Mouse (Mus musculus): Measurements from ENCODE around the gene Cks1b.

Gene Cks1b

GRCm38 (mm10) chr3:89425876-89426275, 7.7 kb upstream of the Cks1b start:
- in situ Hi-C loops (cut with MboI, MseI): no loop called here

DNA sequence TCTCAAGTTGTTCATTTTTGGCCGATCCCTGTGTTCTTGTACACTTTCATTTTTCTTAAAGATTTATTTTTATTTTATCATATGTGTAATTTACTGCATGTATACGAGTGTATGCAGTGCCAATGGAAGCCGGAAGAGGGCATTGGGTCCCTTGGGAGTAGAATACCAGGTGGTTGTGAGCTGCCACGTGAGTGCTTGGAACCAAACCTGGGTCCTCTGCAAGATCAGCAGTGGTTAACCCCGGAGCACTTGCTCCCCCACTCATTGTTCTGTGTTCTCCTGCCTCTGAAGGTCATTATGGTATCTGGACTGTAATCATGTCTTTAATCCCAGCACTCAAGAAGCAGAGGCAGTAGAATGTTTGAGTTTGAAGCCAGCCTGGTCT, 7.0 kb upstream of the Cks1b start:
- in situ Hi-C loops (cut with MboI, MseI): no loop called here

DNA sequence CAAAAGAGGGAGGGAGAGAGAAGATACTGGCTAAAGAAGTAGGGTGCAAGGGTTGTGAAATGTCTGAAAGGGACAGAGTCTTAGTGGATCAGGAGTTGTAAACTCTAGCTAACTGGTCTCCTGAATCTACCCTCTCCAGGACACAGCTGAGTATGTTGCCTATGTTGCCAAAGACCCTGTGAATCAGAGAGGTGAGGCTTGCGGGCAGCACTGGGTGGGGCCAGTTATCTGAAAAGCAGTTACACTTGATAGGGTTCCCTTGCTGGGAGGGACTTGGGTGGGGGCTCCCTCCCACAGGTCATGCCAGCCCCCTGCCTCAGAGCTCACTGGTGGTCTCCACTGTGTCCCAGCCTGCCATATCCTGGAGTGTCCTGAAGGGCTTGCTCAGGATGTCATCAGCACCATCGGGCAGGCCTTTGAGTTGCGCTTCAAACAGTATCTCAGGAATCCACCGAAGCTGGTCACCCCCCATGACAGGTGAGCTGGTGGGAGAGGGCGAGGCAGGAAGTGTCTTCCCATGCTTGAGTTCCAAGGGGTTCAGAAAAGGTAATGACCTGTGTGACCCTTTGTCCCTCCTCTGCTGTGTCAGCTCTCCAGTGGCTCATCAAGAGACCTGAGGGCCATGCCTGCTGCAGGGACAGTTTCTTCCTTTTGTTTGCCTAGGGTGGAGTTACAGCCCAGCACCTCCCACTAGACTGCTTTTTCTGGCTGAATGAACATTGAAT, 6.4 kb upstream of the Cks1b start:
- in situ Hi-C loops (cut with MboI, MseI): no loop called here

DNA sequence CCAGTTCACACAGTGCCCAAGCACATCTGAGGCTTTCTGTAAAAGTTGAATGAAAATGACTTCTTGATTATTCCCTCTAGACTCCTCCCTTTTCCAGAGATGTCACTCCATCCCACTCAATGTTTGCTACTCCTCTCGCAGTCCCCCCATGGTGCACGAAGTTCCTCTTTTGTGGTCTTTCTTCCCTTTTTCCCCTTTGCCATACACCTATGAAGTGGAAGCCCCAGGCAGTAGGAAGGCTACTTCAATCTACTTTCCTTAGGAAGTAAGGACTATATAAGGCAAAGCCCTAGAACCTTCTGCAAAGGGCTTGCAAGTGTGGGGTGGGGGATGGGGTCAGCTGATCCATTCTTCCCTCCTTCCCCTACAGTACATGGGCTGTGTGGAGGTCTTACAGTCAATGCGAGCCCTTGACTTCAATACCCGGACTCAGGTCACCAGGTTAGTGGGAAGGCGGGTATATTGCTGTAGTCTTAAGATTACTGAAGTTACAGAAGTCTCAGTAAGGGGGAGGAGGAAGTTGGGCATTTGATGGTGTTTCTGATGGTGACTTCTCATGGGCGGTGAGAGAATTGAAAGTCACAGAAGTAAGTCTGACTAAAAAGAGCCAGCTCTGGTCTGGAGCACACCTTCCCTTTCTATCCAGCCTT, 4.5 kb upstream of the Cks1b start:
- in situ Hi-C loops (cut with MboI, MseI): no loop called here

- in situ Hi-C loops (cut with MboI, MseI): no loop called here
Measured at GRCm38 (mm10) chr3:89421810-89422473, 3.8 kb upstream of the Cks1b start.

- in situ Hi-C loops (cut with MboI, MseI): no loop called here
Measured at GRCm38 (mm10) chr3:89421002-89421774, 3.0 kb upstream of the Cks1b start.

DNA sequence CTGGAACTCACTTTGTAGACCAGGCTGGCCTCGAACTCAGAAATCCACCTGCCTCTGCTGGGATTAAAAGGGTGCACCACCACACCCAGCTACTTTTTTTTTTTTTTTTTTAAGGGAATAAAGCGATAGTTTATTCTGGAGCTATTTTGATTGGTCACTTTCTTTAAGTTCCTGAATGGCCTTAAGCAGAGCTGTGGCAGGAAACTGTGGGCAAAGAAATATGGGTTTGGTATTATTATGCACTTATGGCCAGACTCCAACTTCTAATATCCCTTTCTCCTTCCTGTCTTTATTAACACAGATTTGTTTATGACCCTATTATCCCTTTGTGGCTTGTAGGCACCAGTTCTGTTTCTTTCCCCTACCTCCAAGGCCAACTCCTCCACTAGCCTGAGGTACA, 2.2 kb upstream of the Cks1b start:
- in situ Hi-C loops (cut with MboI, MseI): no loop called here

GRCm38 (mm10) chr3:89419981-89420380, 1.8 kb upstream of the Cks1b start:
- in situ Hi-C loops (cut with MboI, MseI): no loop called here

DNA sequence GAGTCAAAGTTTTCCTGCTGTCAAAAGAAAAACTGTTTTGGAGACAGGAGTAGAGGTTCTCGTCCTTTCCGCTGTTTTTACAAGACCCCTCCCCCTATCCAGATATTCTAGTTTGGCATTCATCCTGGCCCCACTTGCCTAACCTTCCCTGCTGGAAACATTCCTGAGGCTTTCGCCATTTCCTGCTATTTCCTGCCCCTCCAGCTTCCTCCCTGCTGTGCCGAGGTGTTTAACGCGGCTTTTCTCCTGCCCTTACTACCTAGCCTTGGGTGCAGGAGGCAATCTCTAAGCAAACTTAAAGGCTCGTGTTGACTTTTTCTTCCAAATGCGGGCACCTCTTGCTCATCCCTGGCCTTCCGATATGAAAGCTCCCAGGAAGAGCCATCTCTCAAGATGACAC, 1.4 kb upstream of the Cks1b start:
- in situ Hi-C loops (cut with MboI, MseI): no loop called here

- in situ Hi-C loops (cut with MboI, MseI): no loop called here
Measured at GRCm38 (mm10) chr3:89418861-89419250, 673 bp upstream of the Cks1b start.

DNA sequence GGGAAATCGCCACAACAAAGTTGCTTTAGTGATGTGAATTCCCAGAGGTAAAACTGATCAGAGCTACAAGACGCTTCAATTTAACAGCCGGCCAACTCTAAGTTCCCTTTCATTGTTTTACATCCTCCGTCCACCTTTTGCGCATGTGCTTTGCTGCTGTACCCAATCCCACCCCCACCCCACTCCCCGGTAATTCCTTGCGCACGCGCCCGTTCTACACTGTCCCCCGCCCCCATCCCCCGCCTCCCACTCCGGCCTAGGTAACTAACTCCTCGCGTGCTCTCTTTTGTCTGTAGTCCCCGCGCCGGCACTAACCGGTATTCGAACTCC, 378 bp downstream of the Cks1b start:
- in situ Hi-C loops (cut with MboI, MseI): no loop called here

GRCm38 (mm10) chr3:89417131-89417530, 1.1 kb downstream of the Cks1b start:
- in situ Hi-C loops (cut with MboI, MseI): no loop called here

GRCm38 (mm10) chr3:89416158-89416557, 2.0 kb downstream of the Cks1b start:
- in situ Hi-C loops (cut with MboI, MseI): no loop called here

DNA sequence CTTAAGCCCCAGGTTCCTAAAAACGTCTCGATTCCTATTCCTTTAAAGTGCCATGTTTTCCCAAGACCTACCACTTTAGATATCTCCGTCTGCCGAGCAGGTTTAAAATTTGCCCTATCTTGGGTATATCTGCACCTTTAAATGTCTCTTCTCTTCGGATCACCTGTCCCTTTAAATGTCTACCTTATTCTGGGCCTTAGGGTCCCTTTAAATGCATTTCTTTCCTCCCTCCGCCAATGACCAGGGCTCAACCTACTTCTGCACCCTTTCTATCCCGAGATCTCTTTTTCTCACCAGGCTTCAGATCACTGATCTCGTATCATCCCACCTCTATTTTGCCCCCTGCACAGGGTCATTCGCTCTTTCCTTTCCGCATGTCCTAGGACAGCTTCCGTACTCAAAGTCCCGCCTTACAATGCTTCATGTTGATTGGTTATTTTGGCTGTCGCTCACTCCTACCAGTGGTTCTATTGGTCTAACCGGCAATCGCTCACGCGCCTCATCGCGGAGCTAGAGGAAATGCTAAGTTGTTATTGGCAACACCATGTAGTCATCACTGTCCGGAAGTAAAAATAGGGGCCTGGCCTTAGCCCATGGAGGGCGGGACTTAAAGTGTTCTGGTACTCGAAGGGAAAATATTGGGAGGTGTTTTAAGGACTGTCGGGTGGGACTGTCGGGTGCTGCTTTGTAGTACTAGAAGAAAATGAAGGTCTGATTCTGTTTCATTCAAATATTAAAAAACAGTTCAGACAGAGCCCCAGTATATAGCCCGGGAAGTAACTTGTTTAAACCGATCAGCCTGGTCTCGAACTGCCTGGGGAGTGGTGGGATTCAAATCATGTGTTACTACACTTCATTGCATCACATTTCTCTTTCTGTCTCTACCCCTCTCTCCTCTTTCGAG, 6.4 kb downstream of the Cks1b start, which contains the start of gene Flad1:
Gene Flad1 (minus strand): TSS at position 381 of the 904 bp plus-strand sequence.
- in situ Hi-C loops (cut with MboI, MseI): no loop called here

DNA sequence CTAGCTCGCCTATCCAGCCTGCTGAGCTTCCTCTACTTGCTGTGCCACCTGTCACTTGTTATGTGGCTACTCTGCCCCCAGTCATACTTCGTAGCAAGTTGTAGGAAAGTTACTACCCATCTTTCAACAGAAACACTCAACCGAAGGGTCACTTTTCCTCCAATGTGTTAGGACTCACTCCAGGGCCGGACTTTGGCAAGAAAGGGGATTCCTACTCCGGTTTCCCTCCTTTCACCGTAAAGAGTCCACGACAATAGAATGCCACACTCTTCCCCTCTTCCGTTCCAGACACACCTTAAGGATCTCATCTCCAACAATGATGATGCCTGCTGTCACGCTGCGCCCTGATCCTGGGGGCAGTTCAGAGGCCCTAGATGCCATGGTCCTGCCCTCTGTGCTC, 7.3 kb downstream of the Cks1b start:
- in situ Hi-C loops (cut with MboI, MseI): no loop called here

- in situ Hi-C loops (cut with MboI, MseI): no loop called here
Measured at GRCm38 (mm10) chr3:89409701-89410100, 8.5 kb downstream of the Cks1b start.

GRCm38 (mm10) chr3:89408448-89408847, 9.7 kb downstream of the Cks1b start:
- in situ Hi-C loops (cut with MboI, MseI): no loop called here

GRCm38 (mm10) chr3:89406887-89407286, 11.3 kb downstream of the Cks1b start:
- in situ Hi-C loops (cut with MboI, MseI): no loop called here

DNA sequence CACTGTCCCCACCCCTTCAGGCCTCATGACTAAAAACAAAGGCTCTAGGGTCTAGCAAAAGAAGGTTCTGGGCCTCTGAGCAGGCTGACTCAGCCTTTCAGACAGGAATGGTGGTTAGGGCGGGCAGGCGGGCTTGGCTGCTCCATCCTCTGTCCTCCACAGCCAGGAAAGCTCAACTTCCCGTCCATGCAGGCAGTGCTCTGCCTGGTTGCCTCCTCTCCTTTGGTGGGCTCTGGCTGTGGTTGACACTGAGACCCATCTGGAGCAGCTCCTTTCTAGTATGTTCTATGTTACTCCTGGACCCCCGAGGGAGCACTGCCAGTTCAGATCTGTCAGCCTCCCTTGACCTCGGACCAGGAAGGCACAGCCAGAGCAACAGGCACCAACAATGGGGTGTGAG, 15.5 kb downstream of the Cks1b start, which contains the start of gene Lenep:
Gene Lenep (minus strand): TSS at position 101 of the 400 bp plus-strand sequence.
- in situ Hi-C loops (cut with MboI, MseI): no loop called here

DNA sequence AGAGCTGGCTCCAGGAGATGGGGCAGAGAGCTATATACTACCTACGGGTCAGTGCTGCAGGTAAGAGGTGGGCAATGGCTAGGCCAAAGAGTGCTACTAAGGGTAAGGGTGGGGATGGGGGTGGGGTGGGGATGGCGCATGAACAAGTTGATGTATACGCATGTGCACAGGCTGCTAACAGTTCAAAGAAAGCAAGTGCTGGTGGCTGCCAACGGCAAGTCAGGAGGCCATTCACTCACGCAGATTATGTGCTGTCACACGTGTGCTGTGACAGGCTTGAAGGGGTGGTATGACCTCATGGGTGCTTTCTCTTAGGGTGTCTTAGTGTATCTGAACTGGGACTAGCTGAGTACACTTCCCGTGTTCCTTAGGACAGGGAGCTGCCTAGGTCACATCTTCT, 16.9 kb downstream of the Cks1b start:
- in situ Hi-C loops (cut with MboI, MseI): no loop called here

- in situ Hi-C loops (cut with MboI, MseI): no loop called here
Measured at GRCm38 (mm10) chr3:89396654-89397005, 21.6 kb downstream of the Cks1b start.

Data from T-helper 1 cell (primary cell).